Mouse (Mus musculus): Measurements from ENCODE around the gene Nkx2-1. TPM values are rescaled to one million over a fixed set of nuclear protein-coding genes. Genes with fewer than 3 reads are reported as not detected.

Gene Nkx2-1
- 62.7 and 68.7 TPM in 2 replicates for polyA plus RNA-seq (2015; fragmentation: Nextera tagmentation; extraction: Ambion mirVana)

- Histone ChIP-seq H3K9ac (replicated peaks; ENCODE audit: low read depth) (peak within 1 kb of the TSS; percentile 92), H3K9me3 (ENCODE audit: low read length) (no peaks in the 10 kb centered on the region), H3K4me2 (replicated peaks; ENCODE audit: low read depth, low read length) (peak within 1 kb of the TSS; percentile 55), H3K36me3 (ENCODE audit: insufficient read depth, low read length) (no peaks in the 10 kb centered on the region), H3K4me3 (ENCODE audit: low read depth, low read length) (peak within 1 kb of the TSS; percentile 60), H3K4me1 (ENCODE audit: insufficient read depth, low read depth, low read length) (no peaks in the 10 kb centered on the region), H3K27ac (ENCODE audit: low read length) (peak within 1 kb of the TSS; percentile 96), H3K27me3 (replicated peaks; ENCODE audit: insufficient read depth, low read length) (peaks cover 29% of the 10 kb centered on the region; the same call in 1 of the 2 replicates)
- DNase-seq (ENCODE audit: low spot score) (peak; percentile 41), ATAC-seq (no peak)
- WGBS: 2% methylated on average over 11 of the region's 11 CpGs
- TF ChIP-seq CTCF (IDR thresholded peaks at IDR 0.05) (no peak), EP300 (IDR thresholded peaks at IDR 0.05) (no peak)
Observed at GRCm38 (mm10) chr12:56536884-56537265, at the start of gene Nkx2-1. Gene Nkx2-1, minus strand, starts transcription at chr12:56536908.

GRCm38 (mm10) chr12:56541068-56541467, 4.4 kb upstream of the Nkx2-1 start:
- Histone ChIP-seq H3K9ac (replicated peaks; ENCODE audit: low read depth) (no peak overlapping the region), H3K36me3 (ENCODE audit: insufficient read depth, low read length) (no peaks in the 10 kb centered on the region), H3K4me1 (ENCODE audit: insufficient read depth, low read depth, low read length) (no peaks in the 10 kb centered on the region), H3K27ac (ENCODE audit: low read length) (no peak overlapping the region), H3K4me2 (replicated peaks; ENCODE audit: low read depth, low read length) (peak overlapping the region; percentile 27; the same call in 1 of the 2 replicates), H3K9me3 (ENCODE audit: low read length) (no peaks in the 10 kb centered on the region), H3K4me3 (ENCODE audit: low read depth, low read length) (peak overlapping the region; percentile 2; the same call in 1 of the 2 replicates), H3K27me3 (replicated peaks; ENCODE audit: insufficient read depth, low read length) (peaks cover 9% of the 10 kb centered on the region; the same call in 1 of the 2 replicates)
- under 1% methylated on average over 14 of the region's 14 CpGs for WGBS
- DNase-seq (ENCODE audit: low spot score): peak; percentile 89
- TF ChIP-seq CTCF (IDR thresholded peaks at IDR 0.05) (peak; percentile 80), EP300 (IDR thresholded peaks at IDR 0.05) (0 out of 2 replicates have a peak, but pooled peaks have one; percentile 21)
- ATAC-seq: peak; percentile 39

DNA sequence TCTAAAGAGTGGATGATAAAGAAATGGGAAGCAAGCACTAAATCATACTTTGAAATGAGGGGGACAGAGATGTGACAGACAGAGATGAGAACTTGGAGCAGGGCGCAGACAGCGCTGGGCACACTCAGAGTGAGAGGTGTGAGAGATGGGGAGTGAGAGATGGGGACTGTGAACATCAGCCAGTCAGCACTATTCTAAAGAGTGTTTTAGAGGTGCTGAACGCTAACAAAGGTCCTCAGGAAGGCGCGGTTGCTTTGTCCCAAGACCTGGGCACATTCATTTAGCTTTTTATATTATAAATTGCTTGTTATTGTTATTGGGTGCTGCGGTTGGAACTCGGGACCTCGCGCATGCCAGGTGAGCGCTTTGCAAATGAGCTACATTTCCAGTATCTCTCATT, 3.9 kb upstream of the Nkx2-1 start:
- Histone ChIP-seq H3K9me3 (ENCODE audit: low read length) (no peaks in the 10 kb centered on the region), H3K4me1 (ENCODE audit: insufficient read depth, low read depth, low read length) (no peaks in the 10 kb centered on the region), H3K4me3 (ENCODE audit: low read depth, low read length) (peak overlapping the region; percentile 2; the same call in 1 of the 2 replicates), H3K27ac (ENCODE audit: low read length) (no peak overlapping the region), H3K4me2 (replicated peaks; ENCODE audit: low read depth, low read length) (peak overlapping the region; percentile 27; the same call in 1 of the 2 replicates), H3K27me3 (replicated peaks; ENCODE audit: insufficient read depth, low read length) (peaks cover 12% of the 10 kb centered on the region; the same call in 1 of the 2 replicates), H3K36me3 (ENCODE audit: insufficient read depth, low read length) (no peaks in the 10 kb centered on the region), H3K9ac (replicated peaks; ENCODE audit: low read depth) (no peak overlapping the region)
- no peak for ATAC-seq
- TF ChIP-seq EP300 (IDR thresholded peaks at IDR 0.05): no peak
- no peak for TF ChIP-seq CTCF (IDR thresholded peaks at IDR 0.05)
- 4% methylated on average over 10 of the region's 10 CpGs for WGBS
- no peak for DNase-seq (ENCODE audit: low spot score)

DNA sequence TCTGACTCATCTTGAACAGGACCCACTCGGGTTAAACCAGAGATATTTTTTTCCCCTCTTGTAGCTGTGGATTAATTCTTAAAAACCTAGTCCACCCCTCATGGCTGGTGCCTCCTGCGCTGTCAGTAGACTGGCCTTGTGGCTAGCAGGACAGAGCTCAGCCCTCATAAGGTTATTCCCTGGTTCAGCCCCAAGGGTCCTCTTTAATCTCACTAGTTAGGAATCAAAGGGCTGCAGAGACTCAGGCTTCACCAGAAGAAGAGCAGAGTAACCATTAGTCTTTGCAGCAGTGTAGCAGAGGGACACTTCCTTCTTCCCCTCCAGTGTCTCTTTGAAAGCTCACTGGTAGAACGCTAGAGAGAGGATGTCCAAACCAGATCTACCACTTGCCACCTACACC, 1.9 kb upstream of the Nkx2-1 start:
- Histone ChIP-seq H3K27me3 (replicated peaks; ENCODE audit: insufficient read depth, low read length) (peaks cover 17% of the 10 kb centered on the region; the same call in 1 of the 2 replicates), H3K36me3 (ENCODE audit: insufficient read depth, low read length) (no peaks in the 10 kb centered on the region), H3K9me3 (ENCODE audit: low read length) (no peaks in the 10 kb centered on the region), H3K4me3 (ENCODE audit: low read depth, low read length) (no peak overlapping the region), H3K4me1 (ENCODE audit: insufficient read depth, low read depth, low read length) (no peaks in the 10 kb centered on the region), H3K27ac (ENCODE audit: low read length) (0 out of 2 replicates have a peak overlapping the region, but pooled peaks have one; percentile 49), H3K9ac (replicated peaks; ENCODE audit: low read depth) (no peak overlapping the region), H3K4me2 (replicated peaks; ENCODE audit: low read depth, low read length) (peak overlapping the region; percentile 55)
- DNase-seq (ENCODE audit: low spot score) (no peak), ATAC-seq (no peak)
- TF ChIP-seq EP300 (IDR thresholded peaks at IDR 0.05) (no peak), CTCF (IDR thresholded peaks at IDR 0.05) (no peak)
- WGBS: 8% methylated on average over 3 of the region's 3 CpGs

DNA sequence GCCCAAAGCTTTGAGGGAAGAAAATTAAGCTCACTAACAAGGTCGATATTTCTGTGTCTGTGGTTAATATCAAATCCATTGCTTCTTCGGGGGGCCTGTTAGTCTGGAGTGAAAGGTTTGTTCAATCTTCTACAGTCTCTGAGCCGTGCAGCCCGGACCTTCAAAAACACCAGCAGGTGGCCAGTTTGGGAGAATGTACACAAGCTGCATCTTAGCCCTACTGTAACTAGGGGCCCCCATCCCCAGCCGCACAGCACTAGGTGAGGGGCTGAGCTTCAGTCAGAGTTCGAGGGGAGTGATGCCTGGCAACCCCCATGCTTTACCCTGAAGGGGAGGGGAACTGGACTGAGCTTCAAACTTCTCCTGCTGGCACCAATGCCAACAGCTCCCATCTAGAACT, 1.2 kb upstream of the Nkx2-1 start:
- peak; percentile 4; the same call in 1 of the 2 replicates for TF ChIP-seq CTCF (IDR thresholded peaks at IDR 0.05)
- TF ChIP-seq EP300 (IDR thresholded peaks at IDR 0.05): no peak
- no peak for ATAC-seq
- 5% methylated on average over 6 of the region's 6 CpGs for WGBS
- H3K9ac ChIP-seq (replicated peaks; ENCODE audit: low read depth): peak overlapping the region; percentile 92
- H3K27ac ChIP-seq (ENCODE audit: low read length): peak overlapping the region; percentile 96
- H3K9me3 ChIP-seq (ENCODE audit: low read length): no peaks in the 10 kb centered on the region
- no peak for DNase-seq (ENCODE audit: low spot score)
- H3K27me3 ChIP-seq (replicated peaks; ENCODE audit: insufficient read depth, low read length): peaks cover 24% of the 10 kb centered on the region; the same call in 1 of the 2 replicates
- H3K4me3 ChIP-seq (ENCODE audit: low read depth, low read length): peak overlapping the region; percentile 60; the same call in 1 of the 2 replicates
- peak overlapping the region; percentile 55 for H3K4me2 ChIP-seq (replicated peaks; ENCODE audit: low read depth, low read length)
- H3K36me3 ChIP-seq (ENCODE audit: insufficient read depth, low read length): no peaks in the 10 kb centered on the region
- H3K4me1 ChIP-seq (ENCODE audit: insufficient read depth, low read depth, low read length): no peaks in the 10 kb centered on the region

DNA sequence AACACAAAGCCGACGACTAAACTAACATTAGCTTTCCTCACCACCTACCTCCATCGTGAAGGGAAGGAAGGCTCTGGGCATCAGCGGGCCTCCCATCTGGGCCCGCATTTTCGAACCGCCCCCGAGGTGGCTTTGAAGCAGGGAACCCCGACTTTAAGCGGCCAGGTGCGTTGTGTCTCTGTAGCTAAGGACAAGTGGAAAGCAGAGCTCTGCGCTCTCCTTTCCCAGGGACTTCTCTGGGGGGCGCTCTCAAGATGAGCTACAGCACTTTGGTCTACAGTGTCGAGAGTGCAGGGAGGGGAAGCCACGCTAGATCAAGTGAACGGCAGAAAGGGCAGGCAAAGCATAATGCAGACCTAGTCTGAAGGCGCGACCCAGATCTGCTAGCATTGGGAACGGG, 634 bp upstream of the Nkx2-1 start:
- WGBS: under 1% methylated on average over 19 of the region's 19 CpGs
- DNase-seq (ENCODE audit: low spot score) (no peak), ATAC-seq (no peak)
- Histone ChIP-seq H3K27me3 (replicated peaks; ENCODE audit: insufficient read depth, low read length) (peaks cover 25% of the 10 kb centered on the region; the same call in 1 of the 2 replicates), H3K4me2 (replicated peaks; ENCODE audit: low read depth, low read length) (peak overlapping the region; percentile 55), H3K4me1 (ENCODE audit: insufficient read depth, low read depth, low read length) (no peaks in the 10 kb centered on the region), H3K9me3 (ENCODE audit: low read length) (no peaks in the 10 kb centered on the region), H3K9ac (replicated peaks; ENCODE audit: low read depth) (peak overlapping the region; percentile 92), H3K4me3 (ENCODE audit: low read depth, low read length) (peak overlapping the region; percentile 60), H3K36me3 (ENCODE audit: insufficient read depth, low read length) (no peaks in the 10 kb centered on the region), H3K27ac (ENCODE audit: low read length) (peak overlapping the region; percentile 96)
- TF ChIP-seq EP300 (IDR thresholded peaks at IDR 0.05) (no peak), CTCF (IDR thresholded peaks at IDR 0.05) (no peak; the same call in 1 of the 2 replicates)
